Mouse (Mus musculus): ENCODE results near the gene Nfam1. TPM values are rescaled to one million over a fixed set of nuclear protein-coding genes. Genes with fewer than 3 reads are reported as not detected.

The Nfam1 gene
- polyA plus RNA-seq, 1 experiment: 2.1 TPM

DNA sequence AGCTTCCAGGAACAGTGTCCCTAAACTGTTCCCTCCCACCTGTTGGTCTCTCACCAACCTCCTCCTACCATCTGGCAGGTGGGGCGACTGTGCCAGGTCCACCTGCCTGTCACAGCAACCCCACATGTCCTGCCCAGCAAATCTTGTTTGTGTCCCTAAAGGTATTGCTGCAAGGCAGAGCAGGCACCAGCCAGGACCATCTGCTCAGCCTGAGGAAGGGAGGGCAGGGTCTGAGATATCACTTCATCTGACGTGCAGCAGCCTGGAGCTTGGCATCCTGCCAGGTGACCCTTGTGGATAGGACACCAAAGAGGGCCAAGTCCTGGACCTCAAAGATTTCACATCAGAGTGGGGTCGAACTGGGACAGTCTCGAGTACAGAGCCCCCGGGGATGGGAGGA is 85.7 kb downstream of the Nfam1 start:
- H3K4me1 ChIP-seq (ENCODE audit: control insufficient read depth, insufficient read depth, insufficient read length, low read length): peaks cover 5% of the 10 kb centered on the region
- no peak overlapping the region for H3K27ac ChIP-seq (replicated peaks; ENCODE audit: low read depth, low read length)
- H3K4me3 ChIP-seq (ENCODE audit: insufficient read depth, low read depth, low read length): no peak overlapping the region

DNA sequence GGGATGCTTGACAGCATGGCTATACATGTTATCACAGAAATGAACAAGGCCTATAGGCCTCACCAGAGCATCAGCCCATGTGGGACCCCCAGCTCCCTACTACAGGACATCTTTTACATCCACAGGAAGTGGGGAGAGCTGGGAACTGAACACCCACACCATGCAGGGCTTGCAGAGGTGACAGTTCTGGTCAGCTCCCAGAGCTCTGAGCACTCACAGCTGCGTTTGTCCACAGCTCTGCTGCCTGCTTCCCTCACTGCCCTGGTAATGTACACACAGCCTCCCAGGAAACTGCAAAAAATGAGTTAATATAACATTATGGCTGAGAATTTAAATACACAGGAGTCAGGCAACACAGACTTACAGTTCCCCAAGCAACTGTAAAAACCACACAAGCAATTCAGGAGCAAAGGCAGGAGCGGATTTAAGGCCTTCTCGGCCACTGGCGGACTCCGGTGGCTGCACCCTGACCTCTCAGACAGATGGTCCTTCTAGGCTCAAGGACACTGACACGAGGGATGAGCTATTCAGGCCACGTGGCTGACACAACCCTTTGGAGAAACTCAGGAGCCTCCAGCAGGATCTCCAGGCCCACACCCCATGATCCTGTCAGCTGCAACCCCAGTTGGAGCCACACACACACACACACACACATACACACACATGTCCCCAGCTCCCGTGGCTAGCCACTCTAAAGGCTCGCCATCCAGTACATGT is 88.5 kb downstream of the Nfam1 start:
- H3K27ac ChIP-seq (replicated peaks; ENCODE audit: low read depth, low read length): no peak overlapping the region
- no peak overlapping the region for H3K4me3 ChIP-seq (ENCODE audit: insufficient read depth, low read depth, low read length)
- H3K4me1 ChIP-seq (ENCODE audit: control insufficient read depth, insufficient read depth, insufficient read length, low read length): no peaks in the 10 kb centered on the region; the same call in 1 of the 2 replicates

Other genes with a start within 250 kb of the Nfam1 start
- not detected in 2 replicates for gene Cyp2d26, start 239.0 kb downstream of the Nfam1 start, polyA plus RNA-seq (2012; ENCODE audit: insufficient read depth, insufficient read length, missing spikeins)
- 15.4 and 18.2 TPM in 2 replicates for gene Tcf20, start 45.4 kb downstream of the Nfam1 start, polyA plus RNA-seq (2012; ENCODE audit: insufficient read depth, insufficient read length, missing spikeins)
- 64.9 and 91.7 TPM in 2 replicates for gene Serhl, start 56.2 kb upstream of the Nfam1 start, polyA plus RNA-seq (2012; ENCODE audit: insufficient read depth, insufficient read length, missing spikeins)
- 14.4 and 18.3 TPM in 2 replicates for gene Rrp7a, start 89.5 kb upstream of the Nfam1 start, polyA plus RNA-seq (2012; ENCODE audit: insufficient read depth, insufficient read length, missing spikeins)
- gene Poldip3, start 116.1 kb upstream of the Nfam1 start, polyA plus RNA-seq (2012; ENCODE audit: insufficient read depth, insufficient read length, missing spikeins): 14.0 and 18.5 TPM in 2 replicates
- 84.4 and 166 TPM in 2 replicates for gene Cyb5r3, start 139.3 kb upstream of the Nfam1 start, polyA plus RNA-seq (2012; ENCODE audit: insufficient read depth, insufficient read length, missing spikeins)
- gene A4galt, start 218.5 kb upstream of the Nfam1 start, polyA plus RNA-seq (2012; ENCODE audit: insufficient read depth, insufficient read length, missing spikeins): 2.9 TPM in 2 replicates